Mouse (Mus musculus) heart, embryonic 12.5 days (tissue): Measurements from ENCODE around the gene Paxip1. TPM values are rescaled to one million over a fixed set of nuclear protein-coding genes. Genes with fewer than 3 reads are reported as not detected.

ENCODE experiments used
- ATAC-seq: fragments of 200-750 bp; cut with Nextera tagmentation; 2 replicates; pipeline ENCODE4 v1.8.0; 2017; ENCODE audit warnings: moderate TSS enrichment, moderate library complexity; ENCODE audit not compliant: insufficient number of reproducible peaks, low FRiP score
- H3K27ac ChIP-seq: fragments of 300-500 bp; sonication (generic); 2 replicates; pipeline ENCODE4 v1.5.1; 2016; ENCODE audit warnings: mild to moderate bottlenecking, moderate library complexity; ENCODE audit not compliant: poor library complexity, severe bottlenecking
- H3K27me3 ChIP-seq: fragments of 300-500 bp; sonication (generic); replicated peaks from 2 replicates; pipeline ENCODE4 v1.6.1; 2016; ENCODE audit warnings: mild to moderate bottlenecking, moderate library complexity
- H3K36me3 ChIP-seq: fragments of 300-500 bp; sonication (generic); 2 replicates; pipeline ENCODE4 v1.6.1; 2016; ENCODE audit warnings: mild to moderate bottlenecking, moderate library complexity
- H3K4me1 ChIP-seq: fragments of 300-500 bp; sonication (generic); replicated peaks from 2 replicates; pipeline ENCODE4 v1.6.1; 2016; ENCODE audit warnings: mild to moderate bottlenecking
- H3K4me2 ChIP-seq: fragments of 300-500 bp; sonication (generic); 2 replicates; pipeline ENCODE4 v1.6.1; 2016; ENCODE audit warnings: mild to moderate bottlenecking, moderate library complexity
- H3K4me3 ChIP-seq: fragments of 300-500 bp; sonication (generic); 2 replicates; pipeline ENCODE4 v1.5.1; 2016; ENCODE audit warnings: mild to moderate bottlenecking
- H3K9ac ChIP-seq: fragments of 300-500 bp; sonication (generic); 2 replicates; pipeline ENCODE4 v1.6.1; 2016; ENCODE audit warnings: mild to moderate bottlenecking, moderate library complexity
- H3K9me3 ChIP-seq: fragments of 300-500 bp; sonication (generic); replicated peaks from 2 replicates; pipeline ENCODE4 v1.6.1; 2016; ENCODE audit warnings: mild to moderate bottlenecking, moderate library complexity
- WGBS: fragments of 180-500 bp; shearing (Covaris S2); methylation state at CpG from one replicate; pipeline ENCODE4 v1.1.7; 2016; 5-methylcytosine and 5-hydroxymethylcytosine counted together
- polyA plus RNA-seq: library from polyadenylated mRNA; unstranded; fragments of >200 nt; fragmentation: Nextera tagmentation; extraction: Ambion mirVana; gene quantifications from 2 replicates; pipeline ENCODE4 v1.2.1, GENCODE M21; 2016

The Paxip1 gene
- polyA plus RNA-seq, result 26.2 and 34.1 TPM in 2 replicates

DNA sequence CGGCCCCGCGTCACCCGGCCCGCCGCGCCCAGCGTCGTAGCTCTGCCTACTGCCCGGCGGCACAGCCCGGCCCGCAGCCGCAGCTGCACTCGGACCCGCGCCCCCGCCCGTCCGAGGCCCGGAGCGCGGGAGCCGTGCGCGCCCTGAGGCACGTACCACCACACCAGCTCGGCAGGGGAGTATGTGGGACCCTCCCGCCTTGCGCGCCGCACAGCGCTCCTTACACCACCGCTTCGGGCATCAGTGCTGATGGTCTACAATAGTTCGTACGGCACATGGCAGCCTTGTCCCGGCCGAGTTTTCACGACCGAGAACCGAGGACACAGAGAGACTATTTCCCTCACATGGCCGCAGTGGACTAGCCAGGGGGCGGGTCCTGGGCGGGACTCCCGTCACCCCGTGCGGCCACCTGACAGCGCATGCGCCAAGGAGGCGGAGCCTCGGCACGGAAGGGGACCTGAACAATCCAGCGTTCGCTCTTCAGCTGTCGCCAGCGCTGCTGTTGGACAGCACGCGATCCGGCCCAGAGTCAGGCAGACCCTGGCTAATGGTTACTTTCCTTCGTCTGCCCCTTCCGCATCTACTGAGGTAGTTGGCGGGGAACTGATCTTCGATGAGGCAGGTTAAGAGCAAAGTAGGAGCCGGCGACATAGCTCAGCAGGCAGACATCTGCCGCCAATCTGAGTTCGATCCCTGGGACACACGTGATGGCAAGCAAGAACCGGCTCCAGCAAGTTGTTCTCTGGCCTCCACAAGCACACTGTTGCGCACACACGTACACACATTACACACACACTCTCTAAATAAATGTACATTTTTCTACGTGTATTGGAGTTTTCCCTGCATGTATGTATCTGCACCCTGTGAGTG, at the start of gene Paxip1:
Paxip1 (minus strand) TSS at position 389 of the 870 bp plus-strand sequence.
- Histone ChIP-seq H3K4me1 (peaks cover 25% of the 10 kb centered on the region), H3K9ac (peak within 1 kb of the TSS; percentile 83), H3K27me3 (no peaks in the 10 kb centered on the region), H3K4me2 (peak within 1 kb of the TSS; percentile 76), H3K36me3 (peaks cover 24% of the 10 kb centered on the region), H3K9me3 (no peaks in the 10 kb centered on the region), H3K4me3 (peak within 1 kb of the TSS; percentile 81), H3K27ac (peak within 1 kb of the TSS; percentile 93)
- ATAC-seq, result peak; percentile 97
- WGBS, result under 1% methylated on average over 68 of the region's 73 CpGs

DNA sequence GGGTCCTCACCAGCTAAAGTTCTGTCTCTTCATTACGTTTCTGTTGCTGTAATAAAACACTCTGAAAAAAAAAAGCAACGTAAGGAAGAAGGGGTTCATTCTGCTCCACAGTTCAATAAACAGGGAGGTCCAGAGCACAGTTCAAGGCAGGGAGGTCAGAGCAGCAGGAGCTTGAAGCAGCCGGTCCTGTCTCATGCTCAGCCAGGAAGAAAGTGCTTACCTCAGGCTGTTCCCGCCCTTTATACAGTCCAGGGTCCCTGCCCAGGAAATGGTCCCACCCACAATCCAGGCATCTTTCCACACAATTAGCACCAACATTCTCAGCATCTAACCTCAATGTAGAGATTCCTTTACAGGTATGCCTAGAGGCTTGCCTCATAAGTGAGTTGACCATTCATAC, 46.6 kb upstream of the Paxip1 start:
- WGBS, result 51% methylated on average over 4 of the region's 4 CpGs
- Histone ChIP-seq H3K36me3 (no peaks in the 10 kb centered on the region), H3K4me1 (0 out of 2 replicates have a peak, but pooled peaks cover 5% of the 10 kb centered on the region), H3K27me3 (peaks cover 25% of the 10 kb centered on the region), H3K4me3 (no peak overlapping the region), H3K9ac (no peak overlapping the region), H3K27ac (no peak overlapping the region), H3K4me2 (no peak overlapping the region), H3K9me3 (0 out of 2 replicates have a peak, but pooled peaks cover 3% of the 10 kb centered on the region)
- ATAC-seq, result no peak

DNA sequence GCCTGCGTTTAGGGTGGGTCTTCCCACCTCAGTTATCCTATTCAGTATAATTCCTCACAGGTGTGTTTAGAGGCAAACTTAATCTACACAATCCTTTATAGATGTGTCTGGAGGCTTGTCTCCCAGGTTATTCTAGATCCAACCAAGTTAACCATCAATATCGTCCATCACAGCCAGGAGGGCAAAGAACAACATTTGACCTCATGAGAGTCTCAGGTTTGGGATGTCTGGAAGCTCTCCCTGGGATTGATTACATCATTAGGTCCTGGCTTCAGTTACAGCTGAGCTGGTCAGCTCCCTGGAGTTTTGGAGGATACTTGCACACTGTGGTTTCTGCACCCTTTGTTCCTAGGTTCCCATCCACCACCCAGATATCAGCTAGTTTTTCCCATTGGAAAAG, 43.6 kb upstream of the Paxip1 start:
- H3K4me1 ChIP-seq, result no peaks in the 10 kb centered on the region
- 0 out of 2 replicates have a peak, but pooled peaks cover 3% of the 10 kb centered on the region for H3K9me3 ChIP-seq
- H3K27me3 ChIP-seq, result no peaks in the 10 kb centered on the region
- ATAC-seq, result no peak
- H3K9ac ChIP-seq, result no peak overlapping the region
- H3K4me2 ChIP-seq, result no peak overlapping the region
- no peak overlapping the region for H3K27ac ChIP-seq
- H3K4me3 ChIP-seq, result no peak overlapping the region
- H3K36me3 ChIP-seq, result no peaks in the 10 kb centered on the region
- 71% methylated on average over 2 of the region's 2 CpGs for WGBS

DNA sequence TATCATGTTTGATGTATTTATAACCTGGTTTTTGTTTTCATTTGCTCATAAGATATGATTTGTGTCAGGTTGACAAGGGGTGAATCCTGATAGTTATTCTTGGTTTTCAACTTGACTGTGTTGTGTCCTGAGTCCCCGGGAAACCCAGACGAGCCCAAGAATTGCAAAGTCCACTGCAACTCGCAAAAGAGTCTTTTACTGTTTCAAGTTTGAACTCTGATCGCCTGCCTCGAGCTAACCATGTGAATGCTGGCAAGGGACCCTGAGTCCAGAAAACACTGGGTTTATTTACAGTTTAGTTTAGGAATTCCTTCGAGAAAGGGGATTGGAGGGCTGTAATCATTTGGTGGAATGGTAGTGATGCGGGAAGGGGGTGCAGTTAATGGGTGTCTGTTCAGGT, 36.5 kb upstream of the Paxip1 start:
- H3K4me3 ChIP-seq, result no peak overlapping the region
- H3K9ac ChIP-seq, result no peak overlapping the region
- no peaks in the 10 kb centered on the region for H3K36me3 ChIP-seq
- H3K9me3 ChIP-seq, result no peaks in the 10 kb centered on the region
- H3K4me1 ChIP-seq, result no peaks in the 10 kb centered on the region
- no peak for ATAC-seq
- H3K27me3 ChIP-seq, result no peaks in the 10 kb centered on the region
- no peak overlapping the region for H3K27ac ChIP-seq
- 75% methylated on average over 7 of the region's 7 CpGs for WGBS
- no peak overlapping the region for H3K4me2 ChIP-seq

DNA sequence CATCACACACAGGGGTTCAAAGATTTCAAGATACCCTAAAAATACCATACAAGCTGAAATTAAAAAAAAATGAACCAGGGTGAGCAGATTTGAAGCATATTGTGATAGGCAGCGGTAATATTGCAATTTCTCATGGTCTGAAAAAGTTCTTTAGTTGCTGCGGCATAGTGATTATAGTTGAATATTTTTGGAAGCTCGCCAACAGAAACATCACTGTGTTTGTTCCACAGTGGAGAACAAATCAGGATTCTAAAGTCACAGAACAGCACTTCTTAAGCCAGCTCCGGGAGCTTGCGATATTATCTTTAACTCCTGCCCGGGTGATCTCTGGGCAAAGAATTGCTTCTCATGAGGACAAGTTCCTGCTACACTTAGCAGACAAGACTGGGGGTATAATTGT, 29.7 kb upstream of the Paxip1 start:
- Histone ChIP-seq H3K4me2 (no peak overlapping the region), H3K27ac (no peak overlapping the region), H3K9me3 (no peaks in the 10 kb centered on the region), H3K4me3 (no peak overlapping the region), H3K9ac (no peak overlapping the region), H3K27me3 (no peaks in the 10 kb centered on the region), H3K4me1 (no peaks in the 10 kb centered on the region), H3K36me3 (no peaks in the 10 kb centered on the region)
- no peak for ATAC-seq
- 61% methylated on average over 6 of the region's 6 CpGs for WGBS

DNA sequence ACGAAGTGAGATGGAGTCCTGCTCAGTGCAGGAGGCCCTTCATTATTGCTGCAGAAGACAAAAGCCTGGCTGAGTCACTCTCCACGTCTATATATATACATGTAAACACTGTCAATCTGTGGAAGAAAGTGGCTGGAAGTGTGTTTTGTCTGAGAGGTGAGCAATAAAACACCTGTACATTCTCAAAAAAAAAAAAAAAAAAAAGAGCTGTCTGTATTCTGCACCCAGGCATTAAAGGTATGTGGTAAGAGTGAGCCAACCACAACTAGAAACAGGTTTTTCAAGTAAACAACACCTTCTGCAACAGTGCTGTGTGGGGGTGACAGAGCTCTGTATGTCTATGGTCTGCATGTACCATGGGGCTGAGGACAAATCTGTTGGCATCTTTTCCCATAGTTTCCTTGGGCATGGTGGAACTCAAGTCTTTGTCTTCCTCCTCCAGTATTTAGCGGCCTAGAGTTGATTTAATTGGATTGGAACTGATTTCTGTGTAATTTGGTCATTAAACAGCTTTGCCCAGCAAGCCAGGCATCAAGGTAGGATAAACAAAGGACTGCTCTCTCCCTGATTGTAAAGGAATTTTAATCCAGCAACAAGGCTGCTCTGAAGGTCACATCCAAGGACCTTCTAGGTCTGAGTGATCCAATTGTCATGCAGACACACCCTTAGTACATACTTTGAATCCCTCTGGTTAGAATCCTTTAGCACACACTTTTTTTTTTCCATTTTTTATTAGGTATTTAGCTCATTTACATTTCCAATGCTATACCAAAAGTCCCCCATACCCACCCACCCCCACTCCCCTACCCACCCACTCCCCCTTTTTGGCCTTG, 27.6 kb upstream of the Paxip1 start:
- no peak overlapping the region for H3K9ac ChIP-seq
- no peaks in the 10 kb centered on the region for H3K27me3 ChIP-seq
- no peaks in the 10 kb centered on the region for H3K36me3 ChIP-seq
- no peak overlapping the region for H3K4me3 ChIP-seq
- no peak for ATAC-seq
- H3K9me3 ChIP-seq, result no peaks in the 10 kb centered on the region
- H3K27ac ChIP-seq, result no peak overlapping the region
- H3K4me1 ChIP-seq, result no peaks in the 10 kb centered on the region
- H3K4me2 ChIP-seq, result no peak overlapping the region
- WGBS, result 60% methylated on average over 3 of the region's 3 CpGs

DNA sequence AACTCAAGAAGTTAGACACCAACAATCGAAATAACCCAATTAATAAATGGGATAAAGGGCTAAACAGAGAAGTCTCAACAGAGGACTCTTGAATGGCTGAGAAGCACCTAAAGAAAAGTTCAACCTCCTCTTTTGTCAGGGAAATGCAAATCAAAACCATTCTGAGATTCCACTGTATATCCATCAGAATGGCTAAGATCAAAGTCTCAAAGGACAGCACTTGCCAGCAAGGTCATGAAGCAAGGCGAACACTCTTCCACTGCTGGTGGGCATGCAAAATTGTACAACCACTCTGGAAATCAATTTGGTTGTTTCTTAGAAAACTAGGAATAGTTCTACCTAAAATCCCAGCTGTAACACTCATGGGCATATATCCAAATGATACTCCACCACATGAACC, 22.8 kb upstream of the Paxip1 start:
- WGBS, result 75% methylated on average over 2 of the region's 2 CpGs
- no peak overlapping the region for H3K27ac ChIP-seq
- no peak overlapping the region for H3K4me3 ChIP-seq
- H3K27me3 ChIP-seq, result no peaks in the 10 kb centered on the region
- ATAC-seq, result no peak
- H3K9ac ChIP-seq, result no peak overlapping the region
- no peaks in the 10 kb centered on the region for H3K36me3 ChIP-seq
- no peaks in the 10 kb centered on the region for H3K4me1 ChIP-seq
- H3K4me2 ChIP-seq, result no peak overlapping the region
- H3K9me3 ChIP-seq, result no peaks in the 10 kb centered on the region

DNA sequence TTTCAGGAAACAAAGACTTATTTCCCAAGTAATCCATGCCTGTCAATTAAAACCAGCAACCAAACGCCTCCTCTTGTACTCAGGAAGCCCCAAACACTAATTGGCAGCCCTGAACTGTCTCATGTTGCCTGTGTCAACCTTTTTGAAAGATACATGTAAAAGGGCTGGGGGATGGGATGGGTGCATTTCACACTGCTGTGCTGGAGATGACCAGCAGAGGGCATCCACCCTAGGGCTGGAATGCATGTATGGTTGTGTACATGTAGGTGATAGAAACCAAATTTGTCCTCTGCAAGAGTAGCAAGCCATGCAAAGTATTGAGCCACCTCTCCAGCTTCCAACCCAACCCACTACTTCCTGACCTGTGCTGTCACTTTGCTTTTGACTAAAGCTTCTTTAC, 2.4 kb upstream of the Paxip1 start:
- H3K36me3 ChIP-seq, result peaks cover 2% of the 10 kb centered on the region; the same call in 1 of the 2 replicates
- peaks cover 22% of the 10 kb centered on the region for H3K4me1 ChIP-seq
- H3K9me3 ChIP-seq, result no peaks in the 10 kb centered on the region
- H3K9ac ChIP-seq, result no peak overlapping the region
- no peak for ATAC-seq
- no peak overlapping the region for H3K27ac ChIP-seq
- 14% methylated on average over 1 of the region's 1 CpGs for WGBS
- no peak overlapping the region for H3K4me2 ChIP-seq
- no peaks in the 10 kb centered on the region for H3K27me3 ChIP-seq
- no peak overlapping the region for H3K4me3 ChIP-seq

DNA sequence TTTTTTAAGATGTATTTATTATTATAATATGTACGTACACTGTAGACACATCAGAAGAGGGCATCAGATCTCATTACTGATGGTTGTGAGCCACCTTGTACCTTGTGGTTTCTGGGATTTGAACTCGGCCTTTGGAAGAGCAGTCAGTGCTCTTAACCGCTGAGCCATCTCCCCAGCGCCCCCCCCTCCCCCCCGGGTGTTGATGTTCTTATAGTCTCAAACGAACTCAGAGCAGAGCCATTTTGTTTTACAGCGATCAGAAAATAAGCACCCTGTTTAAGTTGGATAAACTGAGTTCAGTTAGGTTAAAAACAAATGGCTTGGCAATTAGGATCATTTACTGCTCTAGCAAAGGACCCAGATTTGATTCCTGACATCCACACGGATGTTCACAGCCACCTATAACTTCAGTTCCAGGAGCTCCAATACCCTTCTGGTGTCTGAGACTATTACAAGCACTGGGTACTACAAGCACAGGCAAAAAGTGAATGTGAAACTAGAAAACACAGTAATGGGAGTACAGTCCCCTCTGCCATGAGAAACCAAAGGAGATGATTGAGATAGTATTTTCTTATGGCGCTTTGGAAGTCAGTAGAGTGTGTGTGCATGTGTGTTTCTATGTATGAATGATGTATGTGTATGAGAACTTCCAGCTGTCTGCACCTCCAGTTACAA, 1.2 kb upstream of the Paxip1 start:
- peaks cover 15% of the 10 kb centered on the region for H3K36me3 ChIP-seq
- peak overlapping the region; percentile 76 for H3K4me2 ChIP-seq
- H3K27me3 ChIP-seq, result no peaks in the 10 kb centered on the region
- peak overlapping the region; percentile 81 for H3K4me3 ChIP-seq
- no peaks in the 10 kb centered on the region for H3K9me3 ChIP-seq
- H3K27ac ChIP-seq, result no peak overlapping the region
- H3K4me1 ChIP-seq, result peaks cover 25% of the 10 kb centered on the region
- ATAC-seq, result no peak
- WGBS, result 52% methylated on average over 9 of the region's 9 CpGs
- no peak overlapping the region for H3K9ac ChIP-seq

DNA sequence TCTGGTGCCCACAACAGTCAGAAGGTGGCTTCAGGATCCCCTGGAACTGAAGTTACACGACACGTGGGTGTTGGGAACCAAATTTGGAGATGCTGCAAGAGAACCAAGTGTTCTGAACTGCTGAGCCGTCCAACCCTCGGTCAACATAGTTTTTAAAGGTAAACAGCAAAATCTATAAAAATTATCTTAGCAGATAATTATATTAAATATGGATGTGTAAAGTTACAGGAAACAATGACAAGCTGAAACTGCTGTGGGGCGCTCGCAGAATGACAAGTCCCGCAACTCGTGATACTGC, 631 bp upstream of the Paxip1 start:
- peak overlapping the region; percentile 93 for H3K27ac ChIP-seq
- peaks cover 25% of the 10 kb centered on the region for H3K4me1 ChIP-seq
- 16% methylated on average over 8 of the region's 8 CpGs for WGBS
- H3K9ac ChIP-seq, result peak overlapping the region; percentile 83
- no peaks in the 10 kb centered on the region for H3K9me3 ChIP-seq
- H3K27me3 ChIP-seq, result no peaks in the 10 kb centered on the region
- peak overlapping the region; percentile 76 for H3K4me2 ChIP-seq
- peak overlapping the region; percentile 81 for H3K4me3 ChIP-seq
- H3K36me3 ChIP-seq, result peaks cover 19% of the 10 kb centered on the region
- no peak for ATAC-seq

DNA sequence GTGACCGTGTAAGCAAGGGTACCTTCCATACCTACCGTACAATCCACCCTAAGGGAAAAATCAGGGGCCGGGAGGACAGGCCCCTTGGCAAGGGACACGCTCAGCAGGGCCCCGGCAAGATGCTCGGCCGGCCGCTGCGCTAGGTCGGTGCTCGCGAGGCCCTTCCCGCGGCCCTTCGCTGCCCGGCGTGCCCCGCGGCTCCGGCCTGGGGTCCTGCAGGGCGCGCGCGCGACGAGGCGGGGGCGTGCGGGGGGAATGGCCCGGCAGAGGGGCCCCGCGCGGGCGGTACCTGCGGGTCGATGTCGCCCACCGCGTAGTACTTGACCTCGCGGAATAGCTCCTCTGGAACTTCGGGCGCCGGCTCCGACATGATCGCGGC, 592 bp downstream of the Paxip1 start:
- under 1% methylated on average over 46 of the region's 47 CpGs for WGBS
- Histone ChIP-seq H3K9ac (peak overlapping the region; percentile 83), H3K4me2 (peak overlapping the region; percentile 76), H3K4me1 (peaks cover 25% of the 10 kb centered on the region), H3K9me3 (no peaks in the 10 kb centered on the region), H3K4me3 (peak overlapping the region; percentile 81), H3K27ac (peak overlapping the region; percentile 93), H3K36me3 (peaks cover 31% of the 10 kb centered on the region), H3K27me3 (no peaks in the 10 kb centered on the region)
- ATAC-seq, result peak; percentile 87
